Mouse (Mus musculus) small intestine, adult 2 months (tissue): Measurements from ENCODE around the gene Lclat1. TPM values are rescaled to one million over a fixed set of nuclear protein-coding genes. Genes with fewer than 3 reads are reported as not detected.

Source experiments
- H3K27ac ChIP-seq: fragments of 200-500 bp; 2 replicates; pipeline ENCODE4 v1.5.1; 2012; ENCODE audit warnings: low read depth, low read length, control low read depth, inconsistent platforms; ENCODE audit not compliant: insufficient read depth
- H3K27me3 ChIP-seq: fragments of 200-500 bp; 2 replicates; pipeline ENCODE4 v1.6.1; 2012; ENCODE audit warnings: mild to moderate bottlenecking, moderate library complexity, low read length, inconsistent platforms; ENCODE audit not compliant: control insufficient read depth, insufficient read depth
- H3K36me3 ChIP-seq: fragments of 200-500 bp; 2 replicates; pipeline ENCODE4 v1.6.1; 2012; ENCODE audit warnings: mild to moderate bottlenecking, low read length, control low read depth, inconsistent platforms; ENCODE audit not compliant: control insufficient read depth, insufficient read depth
- H3K4me1 ChIP-seq: fragments of 200-500 bp; 2 replicates; pipeline ENCODE4 v1.6.1; 2012; ENCODE audit warnings: low read length, inconsistent platforms, mixed read lengths; ENCODE audit not compliant: control insufficient read depth, insufficient read depth, insufficient read length
- H3K4me3 ChIP-seq: fragments of 200-500 bp; 2 replicates; pipeline ENCODE4 v1.5.1; 2012; ENCODE audit warnings: low read depth, mild to moderate bottlenecking, control low read depth, inconsistent platforms, low read length, moderate library complexity
- CTCF ChIP-seq: fragments of 200-500 bp; IDR thresholded peaks from 2 replicates; pipeline ENCODE4 v1.5.1; 2012; ENCODE audit warnings: low read depth, mild to moderate bottlenecking, control low read depth, inconsistent platforms, low read length, moderate library complexity, mixed read lengths; ENCODE audit not compliant: insufficient replicate concordance, insufficient read length; ENCODE audit errors: extremely low read depth
- POLR2A ChIP-seq: fragments of 200-500 bp; IDR thresholded peaks from 2 replicates; pipeline ENCODE4 v1.6.1; 2012; ENCODE audit warnings: low read depth, mild to moderate bottlenecking, control low read depth, inconsistent platforms, low read length, moderate library complexity
- WGBS: fragments of 180-500 bp; shearing (Covaris S2); methylation state at CpG from one replicate; pipeline ENCODE4 v1.1.7; 2018; 5-methylcytosine and 5-hydroxymethylcytosine counted together
- polyA plus RNA-seq: library from polyadenylated mRNA; depleted of rRNA; stranded (reverse); fragments of >200 nt; gene quantifications from 2 replicates; pipeline ENCODE4 v1.2.3, GENCODE M21; 2012

Lclat1 gene
- polyA plus RNA-seq, 1 experiment = 7.1 TPM

DNA sequence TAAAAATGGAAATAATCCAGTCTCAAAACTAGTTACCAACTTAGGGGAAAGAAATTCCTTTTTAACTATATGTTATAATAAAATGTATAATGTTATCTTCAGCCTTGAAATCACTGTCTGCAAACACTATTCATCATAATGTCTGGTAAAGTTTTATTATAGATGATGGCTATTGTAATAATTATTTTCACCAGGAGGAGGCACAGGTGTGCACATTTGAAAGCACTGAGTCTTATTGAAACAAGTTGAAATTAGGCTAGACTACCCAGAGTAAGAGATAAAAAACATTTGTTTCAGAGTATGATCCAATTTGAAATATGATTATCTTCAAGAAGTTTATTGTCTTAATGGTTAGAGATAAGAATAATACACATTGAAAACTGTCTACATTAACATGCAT is 91.6 kb downstream of the Lclat1 start:
- Histone ChIP-seq H3K36me3 (peaks cover 9% of the 10 kb centered on the region; the same call in 1 of the 2 replicates), H3K27ac (no peak overlapping the region), H3K4me1 (no peaks in the 10 kb centered on the region), H3K27me3 (no peaks in the 10 kb centered on the region), H3K4me3 (no peak overlapping the region)
- TF ChIP-seq CTCF (no peak), POLR2A (no peak)

DNA sequence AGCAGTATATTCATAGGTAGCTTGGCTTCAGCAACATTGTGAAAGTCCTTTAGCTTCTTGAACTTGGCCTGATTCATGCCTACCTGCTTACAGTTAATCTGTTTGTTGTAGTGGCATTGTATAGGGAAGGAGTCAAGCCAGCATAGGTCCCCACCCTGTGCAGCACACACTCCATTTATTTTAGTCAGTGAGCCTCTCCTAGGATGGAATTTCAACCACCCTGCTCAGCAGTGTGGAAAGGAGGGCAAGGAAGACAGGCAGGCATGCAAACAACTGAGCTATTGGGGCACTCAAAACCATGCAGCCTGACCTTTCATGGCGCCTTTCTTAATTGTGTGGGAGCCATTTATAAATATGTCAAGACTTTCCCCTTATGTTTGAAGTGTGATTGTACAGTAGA is 92.6 kb downstream of the Lclat1 start:
- no peak overlapping the region for H3K27ac ChIP-seq
- no peaks in the 10 kb centered on the region for H3K27me3 ChIP-seq
- TF ChIP-seq CTCF (no peak), POLR2A (no peak)
- 93% methylated on average over 1 of the region's 1 CpGs for whole genome bisulfite sequencing
- H3K4me3 ChIP-seq = no peak overlapping the region
- H3K4me1 ChIP-seq = no peaks in the 10 kb centered on the region
- peaks cover 9% of the 10 kb centered on the region; the same call in 1 of the 2 replicates for H3K36me3 ChIP-seq

DNA sequence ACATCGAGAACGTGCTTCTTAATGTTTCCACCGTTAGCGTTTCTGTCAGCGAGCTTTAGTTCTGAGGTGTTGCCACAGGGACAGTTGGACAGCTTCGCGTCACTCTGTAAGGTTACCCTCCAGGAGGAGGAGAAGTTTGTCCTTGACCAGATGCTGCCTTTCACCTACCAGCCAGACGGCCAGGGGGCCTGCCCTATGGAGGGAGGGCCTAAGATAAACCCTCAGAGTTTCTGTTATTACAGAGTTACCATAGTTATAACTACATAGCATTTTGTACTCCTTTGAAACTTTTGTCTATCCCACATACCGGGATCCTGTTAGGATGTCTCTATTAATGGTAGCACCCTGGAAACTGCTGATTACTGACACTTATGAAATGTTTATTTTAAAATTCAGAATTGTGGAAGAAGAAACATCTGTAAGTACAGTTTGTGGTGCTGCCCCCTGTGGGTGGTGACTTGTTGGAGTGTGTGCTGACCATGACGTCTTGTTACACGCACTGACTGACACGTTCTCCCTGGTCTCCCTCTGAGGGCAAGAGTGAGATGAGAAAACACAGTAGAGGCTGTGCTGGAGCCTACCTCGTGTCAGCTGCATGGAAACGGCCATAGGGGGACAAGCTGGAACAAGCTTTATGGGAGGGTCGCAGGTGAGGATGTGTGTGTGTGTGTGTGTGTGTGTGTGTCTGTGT is 96.0 kb downstream of the Lclat1 start:
- Histone ChIP-seq H3K4me3 (no peak overlapping the region), H3K27ac (no peak overlapping the region), H3K27me3 (no peaks in the 10 kb centered on the region), H3K4me1 (no peaks in the 10 kb centered on the region), H3K36me3 (0 out of 2 replicates have a peak, but pooled peaks cover under 1% of the 10 kb centered on the region)
- no peak for TF ChIP-seq POLR2A
- no peak for TF ChIP-seq CTCF
- WGBS = 87% methylated on average over 15 of the region's 15 CpGs

DNA sequence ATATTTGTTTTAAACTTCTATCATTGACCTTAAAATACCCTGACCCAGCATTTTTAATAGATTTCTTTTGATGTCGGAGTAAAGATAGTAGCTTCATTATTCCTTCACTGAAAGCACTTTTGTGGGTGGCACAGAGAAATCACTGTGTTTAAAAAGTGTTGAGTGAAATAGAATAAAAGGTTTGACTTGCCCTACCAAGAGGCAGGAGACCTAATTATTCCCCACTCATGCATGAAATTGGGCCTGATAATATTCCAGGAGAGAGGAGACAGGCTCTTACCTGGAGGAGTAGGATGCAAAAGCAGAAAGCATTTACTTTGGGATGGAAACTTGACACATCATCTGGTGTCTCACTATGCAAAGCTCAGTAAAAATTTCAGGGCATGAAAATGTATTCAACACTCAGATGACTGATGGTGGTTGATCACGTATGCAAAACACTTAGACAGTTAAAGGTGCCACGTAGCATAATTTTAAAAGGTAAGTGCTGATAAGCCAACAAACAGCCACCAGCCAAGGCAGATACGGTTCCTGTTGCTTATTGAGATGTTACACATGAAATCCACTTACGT is 103.3 kb downstream of the Lclat1 start:
- H3K4me3 ChIP-seq = no peak overlapping the region
- TF ChIP-seq CTCF (no peak), POLR2A (no peak)
- WGBS = 96% methylated on average over 5 of the region's 5 CpGs
- no peak overlapping the region for H3K27ac ChIP-seq
- H3K36me3 ChIP-seq = peaks cover 2% of the 10 kb centered on the region; the same call in 1 of the 2 replicates
- H3K27me3 ChIP-seq = no peaks in the 10 kb centered on the region
- no peaks in the 10 kb centered on the region for H3K4me1 ChIP-seq

DNA sequence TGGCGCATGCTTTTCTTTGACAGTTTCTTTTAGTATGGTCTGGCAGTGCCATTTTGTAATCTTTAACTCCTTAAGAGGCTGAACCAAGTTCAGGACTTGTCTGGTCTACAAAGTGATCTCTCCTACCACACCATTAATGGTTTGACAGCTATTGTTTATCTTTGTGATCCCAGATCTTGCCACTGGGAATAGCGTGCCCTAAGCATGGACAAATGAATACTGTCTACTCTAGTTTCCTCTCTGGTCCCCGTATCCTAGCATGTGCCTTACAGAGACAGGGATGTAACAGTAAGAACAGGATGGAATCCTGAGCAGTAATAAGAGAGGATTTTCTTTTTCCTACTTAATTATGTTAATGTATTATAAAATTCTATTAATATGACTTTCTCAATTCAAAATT is 105.0 kb downstream of the Lclat1 start:
- Histone ChIP-seq H3K4me1 (no peaks in the 10 kb centered on the region), H3K27ac (no peak overlapping the region), H3K36me3 (peaks cover 2% of the 10 kb centered on the region; the same call in 1 of the 2 replicates), H3K27me3 (no peaks in the 10 kb centered on the region), H3K4me3 (no peak overlapping the region)
- TF ChIP-seq CTCF (no peak), POLR2A (no peak)
- 84% methylated on average over 3 of the region's 3 CpGs for WGBS

DNA sequence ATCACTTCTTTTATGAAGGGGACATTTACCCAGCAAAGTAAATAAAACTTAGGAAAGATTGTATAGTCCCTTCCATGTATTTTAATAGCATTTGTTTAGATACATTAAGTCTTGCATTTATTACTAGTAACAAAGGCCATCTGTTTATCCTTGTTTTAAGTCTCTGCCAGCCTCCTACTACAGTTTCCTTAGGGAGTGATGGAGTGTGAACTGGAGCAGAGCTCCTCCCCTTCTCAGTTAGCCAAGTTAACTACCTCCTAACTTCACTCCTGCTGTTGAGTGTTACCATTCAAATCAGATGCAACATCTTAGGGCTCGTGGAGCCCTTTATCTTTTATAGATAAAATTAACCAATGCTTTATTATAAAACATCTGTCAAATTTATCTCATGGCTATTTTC is 105.4 kb downstream of the Lclat1 start:
- Histone ChIP-seq H3K4me3 (no peak overlapping the region), H3K36me3 (peaks cover 2% of the 10 kb centered on the region; the same call in 1 of the 2 replicates), H3K27ac (no peak overlapping the region), H3K27me3 (no peaks in the 10 kb centered on the region), H3K4me1 (no peaks in the 10 kb centered on the region)
- WGBS = 47% methylated on average over 1 of the region's 1 CpGs
- TF ChIP-seq CTCF = no peak
- no peak for TF ChIP-seq POLR2A

DNA sequence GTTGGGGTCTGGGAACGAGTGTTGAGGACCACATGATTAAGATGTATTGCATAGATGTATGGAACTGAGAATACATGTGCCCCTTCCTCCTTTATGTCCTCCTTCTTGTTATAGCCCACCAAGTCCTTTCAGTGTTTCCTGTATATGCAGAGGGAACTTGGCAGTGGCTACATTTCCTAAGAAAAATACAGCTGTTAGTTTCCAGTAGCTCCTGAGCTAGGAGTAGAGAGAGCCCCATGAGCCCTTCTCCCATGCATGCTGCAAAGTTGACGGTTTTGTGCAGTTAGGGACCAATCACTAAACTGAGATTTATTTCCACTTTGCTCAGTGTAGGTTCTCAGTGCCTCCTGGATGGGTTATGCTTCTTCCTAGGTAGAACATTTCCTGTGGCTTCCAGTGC is 105.9 kb downstream of the Lclat1 start:
- WGBS = 74% methylated on average over 2 of the region's 2 CpGs
- Histone ChIP-seq H3K27ac (no peak overlapping the region), H3K4me3 (no peak overlapping the region), H3K36me3 (peaks cover 2% of the 10 kb centered on the region; the same call in 1 of the 2 replicates), H3K27me3 (no peaks in the 10 kb centered on the region), H3K4me1 (no peaks in the 10 kb centered on the region)
- TF ChIP-seq CTCF (no peak), POLR2A (no peak)
